Mouse (Mus musculus) thymus, adult 18-20 months (tissue): ENCODE measurements around the gene Lsg1.

ENCODE experiments used
- DNase-seq, 2 experiments: peaks; one replicate each; pipeline ENCODE4 v3.0.0; 2022; ENCODE audit warnings: mixed read lengths in 2 of 2

Gene Lsg1

DNA sequence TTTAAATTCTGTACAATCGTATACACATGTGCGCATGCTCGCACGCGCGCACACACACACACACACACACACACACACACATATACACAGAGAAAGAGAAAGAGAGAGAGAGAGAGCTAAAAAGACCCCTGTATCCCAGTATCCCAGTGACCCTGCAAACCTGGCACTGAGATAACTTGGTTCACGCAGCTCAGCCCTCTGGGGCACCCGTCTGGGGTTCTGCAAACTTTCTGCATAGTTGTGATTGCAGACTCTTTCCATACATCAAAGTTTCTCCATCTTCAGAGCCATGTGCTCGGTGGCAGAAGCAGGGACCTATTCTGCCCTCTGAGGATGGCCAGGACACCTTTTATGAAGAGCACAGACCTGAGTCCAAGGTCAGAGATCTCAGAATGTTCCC, 70.4 kb downstream of the Lsg1 start:
- DNase-seq = no peak

DNA sequence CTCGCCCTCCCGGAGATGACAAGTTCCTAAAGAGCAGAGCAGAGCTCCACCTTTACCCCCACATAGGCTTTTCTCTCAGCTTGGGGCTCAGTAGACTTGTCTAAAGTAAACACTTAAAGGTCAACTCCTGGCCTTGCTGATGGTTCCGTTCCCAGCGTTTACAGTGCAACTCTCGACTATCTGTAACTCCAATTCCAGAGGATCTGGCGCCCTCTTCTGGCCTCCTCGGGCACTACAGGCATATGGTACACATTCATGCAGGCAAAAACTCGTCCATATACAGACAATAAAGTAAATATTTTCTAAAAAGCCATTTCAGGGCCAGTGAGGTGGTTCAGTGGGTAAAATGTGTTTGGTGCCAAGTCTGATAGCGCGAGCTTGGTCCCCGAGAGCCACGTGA, 72.0 kb downstream of the Lsg1 start:
- DNase-seq = no peak

DNA sequence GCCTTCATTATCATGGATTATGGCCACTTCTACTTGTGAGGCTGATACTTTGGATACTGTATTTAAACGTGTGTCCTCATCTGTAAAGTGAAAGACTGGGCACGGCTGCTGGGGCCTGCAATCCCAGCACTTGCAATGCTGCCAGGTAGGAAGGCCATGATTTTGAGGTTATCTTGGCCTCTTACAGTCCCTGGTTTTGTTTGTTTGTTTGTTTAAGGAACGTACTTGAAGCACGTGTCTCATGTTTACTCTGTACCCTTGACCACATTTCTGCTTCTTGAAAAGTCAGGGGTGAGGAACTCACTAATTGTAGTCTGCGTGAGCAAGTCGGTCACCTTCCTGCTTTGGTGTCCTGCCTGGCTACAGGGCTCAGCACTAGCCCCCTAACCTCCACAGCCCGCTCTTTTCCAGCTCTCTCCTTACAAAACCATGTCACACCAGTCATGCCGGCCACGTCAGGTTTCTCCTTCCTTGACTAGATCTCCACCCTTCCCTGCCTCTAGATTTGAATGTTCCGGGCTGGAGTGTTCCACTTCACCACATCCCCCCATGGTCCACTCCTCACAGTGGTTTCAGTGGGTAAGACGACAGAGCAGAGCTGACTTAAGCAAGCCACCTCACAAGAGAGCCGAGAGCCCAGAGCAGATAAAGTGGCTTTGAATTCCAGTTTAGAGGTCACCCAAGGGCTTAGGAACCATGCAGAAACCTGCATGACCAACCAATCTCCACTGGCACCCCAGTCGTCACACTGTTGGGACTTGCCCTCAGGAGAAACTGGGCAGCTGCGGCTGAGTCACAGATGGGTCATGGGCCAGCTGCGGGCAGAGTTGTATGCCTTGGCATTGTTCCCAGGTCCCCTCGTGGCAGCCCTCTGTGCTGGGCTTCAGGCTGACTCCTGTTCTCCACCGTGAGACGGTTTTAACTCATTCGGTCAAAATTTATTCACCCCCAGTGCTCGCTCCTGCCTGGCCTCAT, 74.1 kb downstream of the Lsg1 start:
- no peak for DNase-seq

DNA sequence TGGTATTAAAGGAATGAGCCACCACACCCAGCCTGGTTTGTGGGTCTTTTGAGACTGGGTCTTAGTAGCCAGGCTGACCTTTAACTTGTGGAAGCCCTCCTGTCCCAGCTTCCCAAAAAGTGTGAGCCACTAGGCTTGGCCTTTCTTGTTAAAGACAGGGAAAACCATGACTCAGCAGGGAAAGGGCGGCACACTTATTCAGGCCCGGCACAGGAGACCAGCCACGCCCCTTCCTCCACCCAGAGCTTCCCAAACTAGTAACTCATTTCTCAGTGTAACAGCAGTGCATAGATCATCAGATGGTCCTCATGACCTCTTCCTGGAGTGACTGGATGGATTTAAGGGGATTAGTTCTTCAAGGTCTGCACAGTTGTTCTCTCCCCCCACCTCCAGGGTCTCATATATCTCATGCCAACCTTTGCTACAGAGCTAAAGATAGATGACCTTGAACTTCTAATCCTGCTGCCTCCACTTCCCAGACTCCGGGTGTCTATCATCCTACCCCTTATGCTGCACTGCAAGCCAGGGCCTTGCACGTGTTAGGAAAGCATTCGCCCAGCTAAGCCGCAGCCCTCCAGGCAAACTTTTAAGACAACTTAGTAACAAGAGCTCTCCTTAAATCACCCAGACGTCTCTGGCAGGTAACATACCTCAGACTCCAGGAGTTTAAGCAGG, 74.9 kb downstream of the Lsg1 start:
- DNase-seq = no peak

DNA sequence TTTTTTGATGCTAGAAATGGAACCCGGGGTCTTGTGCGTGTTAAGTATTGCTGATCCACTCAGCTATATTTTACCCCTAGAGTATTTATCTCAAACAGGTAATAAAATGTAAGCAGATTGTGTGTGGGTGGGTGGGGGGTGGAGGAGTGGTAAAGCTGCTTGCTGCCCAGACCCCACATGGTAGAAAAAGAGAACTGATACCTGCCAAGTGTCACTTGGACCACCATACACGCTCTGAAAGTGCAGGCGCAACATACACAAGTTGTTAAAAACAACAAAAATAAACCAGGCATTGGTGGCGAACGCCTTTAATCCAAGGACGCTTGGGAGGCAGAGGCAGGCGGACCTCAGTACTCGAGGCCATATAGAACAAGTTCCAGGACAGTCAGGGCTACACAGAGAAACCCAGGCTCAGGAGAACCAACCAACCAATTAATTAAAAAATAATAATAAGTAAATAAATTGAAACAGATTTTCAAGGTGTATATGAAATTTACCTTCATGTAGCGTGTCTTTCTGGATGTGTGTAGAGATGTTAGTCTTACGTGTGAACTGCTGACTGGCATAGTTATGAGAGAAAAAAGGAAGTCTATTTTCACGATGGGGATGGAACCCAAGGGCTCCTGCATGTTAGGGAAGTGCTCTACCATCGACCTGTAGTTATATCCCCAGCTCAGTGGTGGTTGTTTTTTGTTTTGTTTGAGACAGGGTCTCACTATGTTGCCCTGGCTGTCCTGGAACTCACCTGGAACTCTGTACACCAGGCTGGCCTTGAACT, 75.6 kb downstream of the Lsg1 start:
- DNase-seq = no peak

DNA sequence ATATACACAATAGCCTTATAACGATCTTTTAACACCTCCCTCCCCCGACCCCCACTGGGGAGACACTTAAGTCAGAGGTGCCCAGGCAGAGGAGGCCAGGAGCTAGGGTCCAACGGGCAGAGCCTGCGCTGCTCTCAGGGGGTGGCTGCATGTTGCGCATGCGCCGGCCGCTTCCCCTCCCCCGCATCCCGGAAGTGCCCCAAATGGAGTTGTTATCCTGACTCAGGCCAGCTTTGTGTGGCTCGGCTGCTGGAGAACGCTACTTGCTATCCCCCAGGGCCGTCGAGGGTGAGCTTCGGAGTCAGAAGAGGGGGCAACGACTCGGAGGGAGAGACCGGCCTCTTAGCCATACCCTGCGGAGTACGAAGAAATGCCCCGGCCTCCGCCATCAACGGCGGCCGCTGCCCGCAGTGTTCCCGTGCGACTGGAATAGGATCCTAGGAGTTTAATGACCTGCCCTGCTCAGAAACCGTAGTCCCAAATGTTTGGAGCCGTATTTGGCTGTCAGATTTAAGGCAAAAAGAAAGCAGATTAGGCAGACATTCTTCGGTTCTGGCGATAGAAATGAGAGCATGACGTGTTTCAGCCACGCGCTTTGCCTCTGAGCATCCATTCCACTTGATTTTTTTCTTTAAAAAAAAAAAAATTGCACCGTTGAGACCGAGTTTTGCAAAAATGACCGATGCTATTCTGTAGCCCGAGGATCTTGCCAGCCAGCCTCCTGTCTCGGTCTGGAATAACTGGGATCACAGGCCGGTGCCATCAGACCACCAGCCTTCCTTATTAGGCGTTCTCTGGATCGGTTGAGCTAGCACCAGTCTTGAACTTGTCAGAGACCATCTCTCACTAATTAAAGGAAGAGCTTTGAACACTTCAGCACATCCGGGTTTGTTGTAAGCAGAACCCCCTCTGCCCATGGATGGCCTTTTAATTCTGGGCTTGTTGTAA, 76.6 kb downstream of the Lsg1 start:
- DNase-seq = peak; percentile 79 to 84
